In genomic region chr12:119426182-119426886, GRCm38 (mm10) we compare ENCODE assay signal across 12 mouse cellular contexts.
DNase-seq lines count a peak whose midpoint lies in the region; ATAC-seq and TF ChIP-seq lines count a peak whose summit lies in the region.
"Had no signal": no experiment of that assay in that cellular context is flagged by ENCODE, and none has a peak within 500 bp of the region (broad histone marks: within the 10 kb centered on the region; RNA-seq: fewer than 3 reads in every experiment).

No protein-coding gene starts in this region.

- TF ChIP-seq EP300 in MEL (IDR thresholded peaks at IDR 0.05; ENCODE audit: low read depth in 1 of 2, low read length in 2 of 2) = no peak

- no peak for TF ChIP-seq CTCF in lung, embryonic 14.5 days (IDR thresholded peaks at IDR 0.05; ENCODE audit: low read depth)
- no peak for TF ChIP-seq CTCF in MEL (IDR thresholded peaks at IDR 0.05 in 2 of 3, conservative IDR thresholded peaks at IDR 0.05 in 1 of 3; ENCODE audit: control insufficient read depth in 1 of 3, insufficient read depth in 1 of 3, low read depth in 2 of 3, low read length in 3 of 3, poor library complexity in 1 of 3, severe bottlenecking in 1 of 3)

- H3K27me3 ChIP-seq in lung, embryonic 14.5 days (ENCODE audit: insufficient read depth, low read length) = no peaks in the 10 kb centered on the region
- H3K27me3 ChIP-seq in MEL (ENCODE audit: control insufficient read depth in 1 of 2, insufficient read depth in 2 of 2, low read length in 2 of 2) = no peaks in the 10 kb centered on the region
- H3K27me3 ChIP-seq: embryonic facial prominence, embryonic 15.5 days; limb, embryonic 15.5 days; neural tube, embryonic 12.5 days had no signal

- 96% methylated on average over 2 of the region's 2 CpGs for WGBS in lung, embryonic 14.5 days

- ATAC-seq in lung, embryonic 14.5 days (ENCODE audit: insufficient read depth) = 0 out of 2 replicates have a peak, but pooled peaks have one; percentile 8
- ATAC-seq in megakaryocyte-erythroid progenitor cell, adult 5-6 weeks (replicated peaks; ENCODE audit: low FRiP score, low TSS enrichment, poor library complexity, severe bottlenecking) = peak; percentile 67
- ATAC-seq: inflammation-experienced regulatory T-cells, adult 6 months had no signal

- no peak for TF ChIP-seq RAD21 in MEL (IDR thresholded peaks at IDR 0.05; ENCODE audit: low read depth, low read length)

- no peak for TF ChIP-seq POLR2A in MEL (IDR thresholded peaks at IDR 0.05; ENCODE audit: control insufficient read depth in 1 of 2, insufficient read depth in 1 of 2, low read depth in 1 of 2, low read length in 2 of 2, poor library complexity in 1 of 2)

- H3K9me3 ChIP-seq in lung, embryonic 14.5 days (ENCODE audit: low read depth, low read length) = no peaks in the 10 kb centered on the region
- no peaks in the 10 kb centered on the region for H3K9me3 ChIP-seq in MEL (replicated peaks; ENCODE audit: insufficient read depth, low read length)
- H3K9me3 ChIP-seq: embryonic facial prominence, embryonic 15.5 days; limb, embryonic 15.5 days; neural tube, embryonic 12.5 days had no signal

- no peaks in the 10 kb centered on the region for H3K79me2 ChIP-seq in MEL (ENCODE audit: control insufficient read depth, insufficient read depth, low read length, poor library complexity)

- no peak overlapping the region for H3K27ac ChIP-seq in lung, embryonic 14.5 days (ENCODE audit: low read depth)
- no peak overlapping the region for H3K27ac ChIP-seq in MEL (ENCODE audit: control insufficient read depth, low read depth, low read length)
- H3K27ac ChIP-seq: embryonic facial prominence, embryonic 15.5 days; limb, embryonic 15.5 days; macrophage; neural tube, embryonic 12.5 days had no signal

- DNase-seq in lung, embryonic 14.5 days = no peak
- no peak for DNase-seq in lung, postnatal 36 days
- DNase-seq in MEL (ENCODE audit: low read depth, low spot score) = peak; percentile 2
- DNase-seq in adrenal gland, postnatal 14 days = peak; percentile 64
- no peak for DNase-seq in right cerebral cortex, postnatal 10 days (ENCODE audit: low spot score in 2 of 2)
- DNase-seq in heart, adult 11 months = no peak

- H3K4me2 ChIP-seq in lung, embryonic 14.5 days = no peak overlapping the region
- H3K4me2 ChIP-seq: embryonic facial prominence, embryonic 15.5 days; limb, embryonic 15.5 days; neural tube, embryonic 12.5 days had no signal

- H3K9ac ChIP-seq in lung, embryonic 14.5 days = no peak overlapping the region
- H3K9ac ChIP-seq in MEL (ENCODE audit: control insufficient read depth, low read depth, low read length, poor library complexity, severe bottlenecking) = no peak overlapping the region
- H3K9ac ChIP-seq: embryonic facial prominence, embryonic 15.5 days; limb, embryonic 15.5 days; neural tube, embryonic 12.5 days had no signal

- no peaks in the 10 kb centered on the region for H3K36me3 ChIP-seq in lung, embryonic 14.5 days (ENCODE audit: insufficient read depth)
- no peaks in the 10 kb centered on the region for H3K36me3 ChIP-seq in MEL (ENCODE audit: control insufficient read depth in 1 of 2, insufficient read depth in 2 of 2, low read length in 2 of 2)
- H3K36me3 ChIP-seq: embryonic facial prominence, embryonic 15.5 days; limb, embryonic 15.5 days; neural tube, embryonic 12.5 days had no signal

- no peak overlapping the region for H3K4me3 ChIP-seq in lung, embryonic 14.5 days (ENCODE audit: low read depth, low read length)
- H3K4me3 ChIP-seq in MEL (ENCODE audit: control insufficient read depth in 1 of 2, insufficient read depth in 1 of 2, low read depth in 2 of 2, low read length in 2 of 2) = no peak overlapping the region
- H3K4me3 ChIP-seq: embryonic facial prominence, embryonic 15.5 days; limb, embryonic 15.5 days; neural tube, embryonic 12.5 days had no signal

- H3K4me1 ChIP-seq in lung, embryonic 14.5 days (ENCODE audit: insufficient read depth) = no peaks in the 10 kb centered on the region
- no peaks in the 10 kb centered on the region for H3K4me1 ChIP-seq in MEL (ENCODE audit: control insufficient read depth in 1 of 2, insufficient read depth in 2 of 2, low read length in 2 of 2)
- H3K4me1 ChIP-seq: embryonic facial prominence, embryonic 15.5 days; limb, embryonic 15.5 days; neural tube, embryonic 12.5 days had no signal

TF ChIP-seq in MEL, 35 proteins besides CTCF, POLR2A, EP300 and RAD21:
- TF ChIP-seq TBP (IDR thresholded peaks at IDR 0.05; ENCODE audit: low read depth, low read length) (no peak), UBTF (IDR thresholded peaks at IDR 0.05; ENCODE audit: borderline replicate concordance, insufficient read depth, low read depth, low read length) (no peak), TCF12 (IDR thresholded peaks at IDR 0.05; ENCODE audit: low read depth, low read length) (no peak), E2F4 (IDR thresholded peaks at IDR 0.05; ENCODE audit: borderline replicate concordance, low read depth, low read length) (no peak), MXI1 (IDR thresholded peaks at IDR 0.05; ENCODE audit: low read depth, low read length) (no peak), ETS1 (IDR thresholded peaks at IDR 0.05; ENCODE audit: low read depth, low read length) (no peak), KAT2A (conservative IDR thresholded peaks at IDR 0.05; ENCODE audit: low read depth, low read length) (no peak), TAL1 (IDR thresholded peaks at IDR 0.05; ENCODE audit: low read length) (no peak), MAZ (IDR thresholded peaks at IDR 0.05; ENCODE audit: low read depth, low read length) (no peak), BHLHE40 (IDR thresholded peaks at IDR 0.05; ENCODE audit: borderline replicate concordance, low read depth, low read length) (no peak), NELFE (IDR thresholded peaks at IDR 0.05; ENCODE audit: low read depth, low read length) (no peak), MAX (IDR thresholded peaks at IDR 0.05; ENCODE audit: low read length) (no peak)
TF ChIP-seq in MEL: peak in this region for 0.

Comparison
In these comparisons a context has a peak if more than half of its experiments do, and no peak if none do; other contexts are left out.
1. DNase-seq: peak in MEL (single experiment) and adrenal gland, postnatal 14 days (single experiment); none in lung, embryonic 14.5 days (single experiment), lung, postnatal 36 days (single experiment), right cerebral cortex, postnatal 10 days (0 of 2) and heart, adult 11 months (single experiment).